In genomic region chr8:93599776-93600175, GRCm38 (mm10) we compare ENCODE assay signal across 9 mouse cellular contexts.
DNase-seq lines count a peak whose midpoint lies in the region; ATAC-seq and TF ChIP-seq lines count a peak whose summit lies in the region.
"Had no signal": no experiment of that assay in that cellular context is flagged by ENCODE, and none has a peak within 500 bp of the region (broad histone marks: within the 10 kb centered on the region; RNA-seq: fewer than 3 reads in every experiment).

No protein-coding gene starts in this region.

- H3K4me2 ChIP-seq in liver, embryonic 11.5 days, result no peak overlapping the region
- peak overlapping the region; percentile 35; the same call in 1 of the 2 replicates for H3K4me2 ChIP-seq in hindbrain, postnatal 0 days (ENCODE audit: low read depth, low read length)
- H3K4me2 ChIP-seq: liver, embryonic 15.5 days had no signal

- intact Hi-C loops in gastrocnemius, adult 2 months (cut with DNase I), result loop anchor here (10.0 kb wide), 1 partner anchor 605 kb away; no protein-coding TSS in a partner anchor

- H3K27ac ChIP-seq in liver, embryonic 11.5 days (ENCODE audit: low read depth, low read length), result no peak overlapping the region
- H3K27ac ChIP-seq in gastrocnemius, adult 2 months, result no peak overlapping the region; the same call in 1 of the 2 replicates
- H3K27ac ChIP-seq in hindbrain, postnatal 0 days, result no peak overlapping the region
- H3K27ac ChIP-seq: liver, embryonic 15.5 days had no signal

- TF ChIP-seq CTCF in gastrocnemius, adult 2 months (IDR thresholded peaks at IDR 0.05), result no peak
- no peak for TF ChIP-seq CTCF in hindbrain, postnatal 0 days (IDR thresholded peaks at IDR 0.05; ENCODE audit: low read depth)

- H3K4me3 ChIP-seq in liver, embryonic 11.5 days (ENCODE audit: low read depth, low read length), result no peak overlapping the region
- no peak overlapping the region for H3K4me3 ChIP-seq in gastrocnemius, adult 2 months
- no peak overlapping the region for H3K4me3 ChIP-seq in hindbrain, postnatal 0 days (ENCODE audit: low read length)
- H3K4me3 ChIP-seq: liver, embryonic 15.5 days had no signal

- peak; percentile 5 for DNase-seq in liver
- DNase-seq in liver, embryonic 11.5 days (ENCODE audit: low spot score), result no peak
- DNase-seq in gastrocnemius, adult 2 months, result peak; percentile 72
- peak; percentile 70 for DNase-seq in hindbrain, postnatal 0 days (ENCODE audit: low spot score)
- DNase-seq in skeletal muscle tissue, adult 2 months (ENCODE audit: low read depth, low spot score), result peak; percentile 69
- no peak for DNase-seq in frontal cortex, postnatal 10 days (ENCODE audit: low spot score in 2 of 2)
- no peak for DNase-seq in layer of hippocampus, postnatal 36 days
- DNase-seq in cerebellum, adult 8-10 months, result no peak

- no peaks in the 10 kb centered on the region for H3K9me3 ChIP-seq in liver, embryonic 11.5 days (ENCODE audit: control insufficient read depth, low read length)
- no peaks in the 10 kb centered on the region for H3K9me3 ChIP-seq in hindbrain, postnatal 0 days (ENCODE audit: low read length)
- H3K9me3 ChIP-seq: liver, embryonic 15.5 days had no signal

- no peak overlapping the region for H3K9ac ChIP-seq in liver, embryonic 11.5 days (ENCODE audit: low read depth, low read length)
- no peak overlapping the region for H3K9ac ChIP-seq in hindbrain, postnatal 0 days (replicated peaks; ENCODE audit: low read length)
- H3K9ac ChIP-seq: liver, embryonic 15.5 days had no signal

- WGBS in liver, embryonic 11.5 days, result 69% methylated on average over 8 of the region's 8 CpGs
- 50% methylated on average over 8 of the region's 8 CpGs for WGBS in hindbrain, postnatal 0 days

- H3K4me1 ChIP-seq in liver, embryonic 11.5 days (replicated peaks; ENCODE audit: control insufficient read depth, insufficient read depth, low read length), result no peaks in the 10 kb centered on the region
- H3K4me1 ChIP-seq in hindbrain, postnatal 0 days (ENCODE audit: insufficient read depth, low read length), result peaks cover 8% of the 10 kb centered on the region
- H3K4me1 ChIP-seq: liver, embryonic 15.5 days had no signal

- no peak for ATAC-seq in liver, embryonic 11.5 days (replicated peaks; ENCODE audit: low FRiP score)
- ATAC-seq in hindbrain, postnatal 0 days, result 0 out of 2 replicates have a peak, but pooled peaks have one; percentile 38

- H3K27me3 ChIP-seq in liver, embryonic 11.5 days (replicated peaks; ENCODE audit: control insufficient read depth, insufficient read depth, low read length), result no peaks in the 10 kb centered on the region
- no peaks in the 10 kb centered on the region for H3K27me3 ChIP-seq in hindbrain, postnatal 0 days (ENCODE audit: insufficient read depth, low read length)
- H3K27me3 ChIP-seq: liver, embryonic 15.5 days had no signal

- no peaks in the 10 kb centered on the region for H3K36me3 ChIP-seq in liver, embryonic 11.5 days (ENCODE audit: control insufficient read depth, insufficient read depth, low read length)
- H3K36me3 ChIP-seq in hindbrain, postnatal 0 days (ENCODE audit: insufficient read depth, low read length), result no peaks in the 10 kb centered on the region
- H3K36me3 ChIP-seq: liver, embryonic 15.5 days had no signal

Comparison
In these comparisons a context has a peak if more than half of its experiments do, and no peak if none do; other contexts are left out.
1. DNase-seq: peak in liver (single experiment), gastrocnemius, adult 2 months (single experiment), hindbrain, postnatal 0 days (single experiment) and skeletal muscle tissue, adult 2 months (single experiment); none in liver, embryonic 11.5 days (single experiment), frontal cortex, postnatal 10 days (0 of 2), layer of hippocampus, postnatal 36 days (0 of 2) and cerebellum, adult 8-10 months (single experiment).